9 mouse cellular contexts compared by ENCODE assay signal in genomic region chr2:170837824-170838557, GRCm38 (mm10).
A peak's percentile ranks its signal among the peaks of the same experiment; 100 is the strongest.
DNase-seq lines count a peak whose midpoint lies in the region; ATAC-seq and TF ChIP-seq lines count a peak whose summit lies in the region.
"Had no signal": no experiment of that assay in that cellular context is flagged by ENCODE, and none has a peak within 500 bp of the region (broad histone marks: within the 10 kb centered on the region; RNA-seq: fewer than 3 reads in every experiment).

No protein-coding gene starts in this region.

- H3K9me3 ChIP-seq in hindbrain, postnatal 0 days (ENCODE audit: low read length) = no peaks in the 10 kb centered on the region
- H3K9me3 ChIP-seq: limb, embryonic 12.5 days had no signal

- no peak for TF ChIP-seq CTCF in hindbrain, postnatal 0 days (IDR thresholded peaks at IDR 0.05; ENCODE audit: low read depth)
- TF ChIP-seq CTCF in cerebellum, adult 2 months (IDR thresholded peaks at IDR 0.05; ENCODE audit: borderline replicate concordance, insufficient read depth, low read depth, low read length) = no peak

- WGBS in hindbrain, postnatal 0 days = 21% methylated on average over 12 of the region's 12 CpGs
- 85% methylated on average over 12 of the region's 12 CpGs for WGBS in cerebellum, adult 2 months

- H3K9ac ChIP-seq in hindbrain, postnatal 0 days (replicated peaks; ENCODE audit: low read length) = no peak overlapping the region
- H3K9ac ChIP-seq: limb, embryonic 12.5 days had no signal

- no peaks in the 10 kb centered on the region for H3K36me3 ChIP-seq in hindbrain, postnatal 0 days (ENCODE audit: insufficient read depth, low read length)
- H3K36me3 ChIP-seq: limb, embryonic 12.5 days had no signal

- peaks cover 8% of the 10 kb centered on the region for H3K4me1 ChIP-seq in hindbrain, postnatal 0 days (ENCODE audit: insufficient read depth, low read length)
- H3K4me1 ChIP-seq in cerebellum, adult 2 months (ENCODE audit: control insufficient read depth, insufficient read depth, low read length) = peaks cover 11% of the 10 kb centered on the region

- no peak overlapping the region for H3K4me3 ChIP-seq in hindbrain, postnatal 0 days (ENCODE audit: low read length)
- H3K4me3 ChIP-seq in cerebellum, adult 2 months (replicated peaks; ENCODE audit: insufficient read depth, low read depth, low read length) = no peak overlapping the region
- H3K4me3 ChIP-seq: limb, embryonic 12.5 days had no signal

- DNase-seq in adrenal gland, adult (ENCODE audit: inconsistent age in 2 of 2, low spot score in 1 of 2) = peak; percentile 31 to 76
- DNase-seq in embryo, embryonic 11.5 days (ENCODE audit: low read depth, low spot score) = peak; percentile 56
- peak; percentile 64 for DNase-seq in hindbrain, postnatal 0 days (ENCODE audit: low spot score)
- DNase-seq in lung, postnatal 25 days (ENCODE audit: low spot score) = peak; percentile 5
- DNase-seq in yolk sac, embryonic 10.5 days (ENCODE audit: low spot score) = peak; percentile 45
- DNase-seq in thymus, postnatal 36 days = no peak
- no peak for DNase-seq in cerebellum, adult 2 months
- no peak for DNase-seq in layer of hippocampus, adult 8-10 months (ENCODE audit: low spot score in 2 of 2)

- no peak for TF ChIP-seq POLR2A in cerebellum, adult 2 months (IDR thresholded peaks at IDR 0.05; ENCODE audit: borderline replicate concordance, insufficient read depth, low read length)

- peak; percentile 84 for ATAC-seq in hindbrain, postnatal 0 days

- H3K4me2 ChIP-seq in hindbrain, postnatal 0 days (ENCODE audit: low read depth, low read length) = no peak overlapping the region
- H3K4me2 ChIP-seq: limb, embryonic 12.5 days had no signal

- H3K27me3 ChIP-seq in hindbrain, postnatal 0 days (ENCODE audit: insufficient read depth, low read length) = no peaks in the 10 kb centered on the region
- no peaks in the 10 kb centered on the region for H3K27me3 ChIP-seq in cerebellum, adult 2 months (ENCODE audit: control insufficient read depth, insufficient read depth, low read length)
- H3K27me3 ChIP-seq: limb, embryonic 12.5 days had no signal

- peak overlapping the region; percentile 58 for H3K27ac ChIP-seq in hindbrain, postnatal 0 days
- H3K27ac ChIP-seq in cerebellum, adult 2 months (ENCODE audit: insufficient read depth, low read length) = no peak overlapping the region
- H3K27ac ChIP-seq: limb, embryonic 12.5 days had no signal

Comparison
In these comparisons a context has a peak if more than half of its experiments do, and no peak if none do; other contexts are left out.
1. DNase-seq: peak in adrenal gland, adult (2 of 2), embryo, embryonic 11.5 days (single experiment), hindbrain, postnatal 0 days (single experiment), lung, postnatal 25 days (single experiment) and yolk sac, embryonic 10.5 days (single experiment); none in thymus, postnatal 36 days (0 of 2), cerebellum, adult 2 months (0 of 2) and layer of hippocampus, adult 8-10 months (0 of 2).